Mouse (Mus musculus) adrenal gland, postnatal 14 days (tissue): Measurements from ENCODE around the gene Glrx5. TPM values are rescaled to one million over a fixed set of nuclear protein-coding genes. Genes with fewer than 3 reads are reported as not detected.

Source experiments
- DNase-seq: peaks from one replicate; pipeline ENCODE4 v3.0.0; 2021; ENCODE audit warnings: mixed read lengths
- total RNA-seq: library from RNA; stranded (reverse); gene quantifications from 2 replicates; pipeline ENCODE4 v1.2.3, GENCODE M21; 2021

Glrx5 gene
- total RNA-seq, 1 experiment from 2014 or later, result 183 TPM

DNA sequence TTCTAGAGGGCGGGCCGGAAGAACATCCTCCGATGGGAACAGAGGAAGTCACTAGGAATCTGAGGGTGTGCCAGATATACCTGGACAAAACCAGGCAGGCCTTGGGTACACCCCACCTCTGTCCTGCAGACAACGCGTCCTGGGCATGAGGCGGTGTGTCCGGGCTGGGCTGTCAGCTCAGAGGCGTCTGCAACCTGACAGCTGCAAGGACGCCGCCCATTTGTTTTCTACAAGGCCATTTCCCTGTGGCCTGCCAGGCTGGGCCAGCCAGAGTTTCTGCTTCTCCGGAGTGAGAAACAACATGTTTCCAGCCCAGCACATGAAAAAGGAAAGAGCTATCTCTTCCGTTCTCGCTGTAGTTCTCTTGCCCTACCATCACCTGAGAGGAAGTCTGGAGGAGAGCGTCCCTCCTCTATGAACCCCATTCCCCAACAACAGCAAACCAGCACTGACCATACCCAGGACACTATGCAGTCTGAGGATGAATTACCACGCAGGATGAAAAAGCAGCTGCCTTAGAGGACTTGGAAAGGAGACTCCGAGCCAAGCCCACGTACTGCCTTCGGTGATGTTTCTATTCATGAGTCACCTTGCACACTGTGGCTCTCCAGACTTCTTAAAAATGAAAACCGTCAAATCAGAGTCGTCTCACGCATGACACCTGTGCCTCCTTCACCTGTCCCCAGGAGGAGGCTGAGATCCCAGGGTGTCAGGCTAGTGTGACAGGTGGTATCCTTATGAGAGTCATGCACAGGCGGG, 27.4 kb upstream of the Glrx5 start:
- DNase-seq, result peak; percentile 77

DNA sequence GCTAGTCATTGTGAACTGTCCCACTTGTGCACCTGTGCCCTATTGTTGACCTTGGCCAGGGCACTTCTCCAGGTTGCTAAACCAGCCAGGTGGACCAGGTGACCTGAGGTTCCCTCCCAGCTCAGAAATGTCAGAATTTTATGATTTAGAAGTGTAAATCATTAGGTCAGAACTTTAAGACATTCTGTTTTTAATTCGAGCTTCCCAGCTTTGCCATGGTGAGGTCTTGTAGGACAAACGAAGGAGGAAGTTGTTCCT, 26.8 kb upstream of the Glrx5 start:
- DNase-seq, result no peak

DNA sequence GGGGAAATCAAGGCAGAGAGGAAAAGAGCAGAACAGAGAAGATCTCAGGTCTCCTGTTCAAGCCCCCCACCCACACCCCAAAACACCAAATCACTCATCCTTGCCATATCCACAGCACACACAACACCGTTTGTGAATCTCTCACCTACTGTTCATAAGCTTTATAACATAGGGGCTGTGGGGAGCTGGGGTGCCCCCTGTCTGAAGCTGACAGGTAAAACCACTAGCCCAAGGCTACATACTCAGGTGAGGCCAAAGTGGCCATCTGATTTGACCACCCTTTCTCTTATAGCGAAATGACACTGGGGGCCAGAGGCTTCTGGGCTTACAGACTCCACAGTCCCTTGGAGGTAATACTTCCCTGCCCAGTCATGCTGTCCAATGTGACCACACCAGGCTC, 24.3 kb upstream of the Glrx5 start:
- DNase-seq, result no peak

DNA sequence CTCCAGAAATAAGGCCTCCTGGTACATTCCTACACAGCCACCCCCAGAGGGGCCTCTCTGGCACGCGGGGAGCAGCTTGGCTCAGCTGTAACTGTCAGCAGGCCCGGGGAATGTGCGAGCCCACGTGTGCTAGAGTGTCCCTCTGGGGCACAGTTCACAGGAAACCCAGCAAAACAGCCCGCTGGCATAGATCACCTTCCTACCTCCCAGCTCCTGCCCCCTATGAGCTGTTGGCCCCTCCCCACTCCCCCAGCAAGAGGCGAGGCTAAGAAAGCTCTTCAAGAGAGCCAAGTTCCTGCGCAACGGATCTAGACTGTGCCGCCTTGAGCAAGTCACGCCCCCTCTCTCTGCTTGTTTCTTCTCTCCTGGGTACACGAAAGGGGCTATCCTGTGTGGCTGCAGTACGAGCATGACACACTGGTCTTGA, 23.7 kb upstream of the Glrx5 start:
- DNase-seq, result peak; percentile 81

GRCm38 (mm10) chr12:105009370-105010212, 22.9 kb upstream of the Glrx5 start, which contains the start of gene Syne3:
Gene Syne3, minus strand, starts transcription at chr12:105009809.
- peak; percentile 89 for DNase-seq

DNA sequence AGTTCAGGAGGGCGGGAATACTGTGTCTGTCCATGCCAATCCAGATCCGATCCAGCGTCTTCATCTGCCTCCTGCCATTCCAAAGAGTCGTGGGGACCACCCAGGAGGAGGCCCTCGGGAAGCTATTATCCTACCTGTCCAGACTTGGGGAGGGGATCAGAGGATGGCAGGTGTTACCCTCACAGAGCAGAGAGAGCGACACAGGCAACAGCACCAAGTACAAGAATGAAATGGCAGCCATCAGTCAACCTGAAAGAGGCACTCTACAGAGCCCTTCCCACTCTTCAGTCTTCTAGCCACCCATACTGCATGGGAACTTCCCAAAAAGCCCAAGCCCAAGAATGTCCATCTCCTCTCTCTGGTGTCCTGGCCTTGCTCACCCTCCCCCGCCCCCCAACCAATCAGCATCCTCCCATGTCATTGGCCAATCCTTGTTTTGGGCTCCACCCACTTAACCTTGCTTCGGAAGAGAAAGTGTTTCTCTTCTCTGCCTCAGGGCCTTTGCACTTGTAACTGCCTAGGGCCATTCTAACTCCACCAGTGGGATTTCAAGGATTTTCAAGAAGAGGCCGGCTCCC, 22.2 kb upstream of the Glrx5 start:
- no peak for DNase-seq

GRCm38 (mm10) chr12:105011589-105011988, 20.9 kb upstream of the Glrx5 start:
- no peak for DNase-seq

DNA sequence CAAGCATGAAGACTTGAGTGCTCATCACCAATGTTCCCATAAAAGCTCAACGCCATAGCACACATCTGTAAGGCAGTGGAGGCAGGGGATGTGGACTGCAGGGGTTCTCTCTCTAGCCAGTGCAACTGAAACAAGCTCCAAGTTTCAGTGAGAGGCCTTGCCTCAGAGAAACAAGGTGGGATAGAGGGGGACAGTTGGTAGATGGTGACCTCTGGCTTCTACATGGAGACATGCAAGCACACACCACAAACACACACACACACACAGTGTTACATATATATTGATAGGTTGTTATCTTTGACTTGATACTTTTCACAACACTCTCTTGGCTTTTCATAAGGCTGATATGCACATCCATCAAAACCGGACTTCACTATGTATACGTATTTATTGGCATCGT, 20.2 kb upstream of the Glrx5 start:
- no peak for DNase-seq

- DNase-seq, result peak; percentile 76
Observed at GRCm38 (mm10) chr12:105013065-105013464, 19.4 kb upstream of the Glrx5 start.

GRCm38 (mm10) chr12:105016199-105016598, 16.3 kb upstream of the Glrx5 start:
- DNase-seq, result no peak

DNA sequence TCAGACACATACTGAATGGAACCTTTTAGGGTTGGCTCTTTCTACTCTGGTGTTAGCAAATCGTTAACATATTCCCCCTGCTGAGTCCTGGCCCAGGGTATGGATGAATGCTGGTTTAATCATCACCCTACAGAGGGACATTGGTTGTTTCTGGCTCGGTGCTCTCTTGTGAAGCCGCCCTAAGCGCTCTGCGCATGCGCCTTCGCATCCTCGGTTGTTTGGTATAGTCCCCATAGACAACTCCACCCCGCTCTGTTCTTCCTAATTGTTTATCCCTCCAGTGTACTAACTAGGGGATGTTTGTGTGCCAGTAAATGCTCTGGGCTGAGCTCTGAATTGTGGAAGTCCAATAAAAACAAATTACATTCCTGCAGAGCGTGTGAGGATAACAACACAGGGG, 15.8 kb upstream of the Glrx5 start:
- DNase-seq, result no peak

DNA sequence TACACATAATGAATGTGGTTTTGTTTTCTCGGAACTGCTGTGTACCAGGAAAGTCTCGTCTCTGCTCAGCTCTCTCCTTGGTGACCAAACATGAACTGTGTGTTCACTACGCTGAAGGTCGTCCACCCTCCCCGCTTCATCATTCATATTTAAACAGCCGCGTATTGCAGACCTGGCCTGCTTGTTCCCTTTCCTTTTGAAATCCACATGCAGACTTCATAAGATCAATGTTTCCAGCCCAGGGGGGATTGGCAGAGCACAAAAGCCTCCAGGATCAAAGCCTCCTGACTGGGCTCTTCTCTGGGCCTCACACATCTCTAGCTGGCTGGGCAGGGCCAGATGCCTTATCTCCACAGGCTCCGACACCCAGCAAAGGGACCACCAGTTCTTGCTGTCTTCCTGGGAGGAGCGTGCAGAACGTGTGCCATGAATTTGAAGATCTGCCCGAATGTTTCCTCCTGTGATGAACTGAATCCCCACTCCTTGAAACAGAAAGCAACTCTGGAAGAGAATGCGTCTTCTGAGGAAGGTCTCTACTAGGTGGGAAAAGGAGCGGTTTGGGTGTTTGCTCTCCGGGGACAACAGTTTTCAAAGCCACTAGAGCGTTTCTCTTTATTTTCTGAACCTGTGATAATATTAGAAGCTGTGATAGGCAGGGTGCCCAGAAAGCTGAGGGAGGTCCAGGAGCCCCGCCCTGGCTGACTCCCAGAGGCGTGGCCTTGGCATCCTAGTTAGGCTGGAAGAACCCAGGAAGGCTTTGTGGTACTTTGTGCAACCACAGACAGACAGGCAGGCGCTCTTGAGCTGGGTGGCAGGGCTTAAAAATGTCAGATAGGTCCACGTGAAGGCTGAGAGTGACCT, 12.9 kb upstream of the Glrx5 start:
- peak; percentile 87 for DNase-seq

- DNase-seq, result no peak
Observed at GRCm38 (mm10) chr12:105021441-105022069, 10.9 kb upstream of the Glrx5 start.

DNA sequence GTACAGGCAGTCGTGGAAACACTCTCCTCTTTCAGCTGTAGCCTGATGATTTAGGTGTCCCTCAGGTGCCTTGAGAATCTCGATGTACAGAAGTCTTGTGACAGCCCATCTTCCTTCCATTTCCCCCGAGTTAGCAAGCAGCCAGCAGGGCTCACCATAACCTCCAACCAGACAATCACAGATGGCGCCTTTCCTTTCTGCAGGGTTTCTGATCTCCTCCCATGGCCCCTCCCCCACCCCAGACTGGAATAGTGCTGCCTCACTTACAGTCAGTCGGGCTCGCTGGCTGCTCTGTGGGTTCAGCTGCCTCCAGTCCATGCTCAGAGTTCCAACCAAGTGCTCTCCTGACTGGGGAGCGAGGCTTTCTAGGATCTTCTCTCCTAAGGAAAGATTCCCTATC, 10.3 kb upstream of the Glrx5 start:
- DNase-seq, result no peak

DNA sequence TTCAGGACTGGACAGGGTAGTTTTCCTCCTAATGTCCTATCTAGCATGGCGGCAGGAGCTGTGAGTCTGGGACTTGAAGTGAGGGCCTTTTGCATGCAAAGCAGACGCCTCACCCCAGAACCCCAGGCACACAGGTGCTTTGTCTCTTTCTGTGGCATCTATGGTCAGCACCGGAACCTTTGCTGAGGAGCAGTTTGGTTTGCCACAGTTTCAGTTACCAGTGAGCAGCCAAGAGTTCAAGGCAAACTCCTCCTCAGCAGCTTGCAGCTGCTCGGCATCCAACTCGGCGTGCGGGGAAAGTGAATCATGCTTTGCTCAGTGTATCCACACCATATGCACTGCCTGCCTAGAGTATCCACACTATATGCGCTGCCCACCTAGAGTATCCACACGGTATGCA, 9.7 kb upstream of the Glrx5 start:
- DNase-seq, result no peak

DNA sequence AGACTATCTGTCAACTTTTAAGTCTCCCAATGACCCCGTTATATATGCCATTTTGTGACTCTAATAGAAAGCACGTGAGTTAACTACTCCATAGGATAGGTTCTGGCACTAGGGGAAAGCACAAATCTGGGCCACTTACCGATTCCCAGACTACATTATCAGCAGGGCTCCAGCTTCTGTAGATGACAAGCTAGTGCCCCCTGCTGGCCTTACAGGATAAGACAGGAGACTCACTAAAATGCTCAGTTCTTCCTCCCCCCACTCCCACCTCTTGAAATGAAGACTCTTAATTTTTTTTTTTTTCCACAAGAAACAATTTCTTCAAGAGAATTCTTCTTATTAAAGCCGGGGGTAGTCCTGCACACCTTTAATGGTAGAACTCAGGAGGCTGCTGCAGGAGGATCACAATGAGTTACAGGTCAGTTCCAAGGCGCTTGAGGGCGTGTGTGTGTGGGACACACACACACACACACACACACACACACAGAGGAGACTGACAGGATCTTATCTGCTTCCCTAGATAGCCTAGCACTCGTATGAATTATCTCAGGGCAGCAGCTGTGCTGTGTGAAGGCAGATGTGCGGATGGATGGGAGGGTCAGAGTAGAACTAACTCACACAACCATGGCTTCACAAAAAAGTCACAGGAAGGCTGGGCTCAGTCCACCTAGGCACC, 7.1 kb upstream of the Glrx5 start:
- peak; percentile 87 for DNase-seq

GRCm38 (mm10) chr12:105025947-105026586, 6.4 kb upstream of the Glrx5 start:
- DNase-seq, result no peak

DNA sequence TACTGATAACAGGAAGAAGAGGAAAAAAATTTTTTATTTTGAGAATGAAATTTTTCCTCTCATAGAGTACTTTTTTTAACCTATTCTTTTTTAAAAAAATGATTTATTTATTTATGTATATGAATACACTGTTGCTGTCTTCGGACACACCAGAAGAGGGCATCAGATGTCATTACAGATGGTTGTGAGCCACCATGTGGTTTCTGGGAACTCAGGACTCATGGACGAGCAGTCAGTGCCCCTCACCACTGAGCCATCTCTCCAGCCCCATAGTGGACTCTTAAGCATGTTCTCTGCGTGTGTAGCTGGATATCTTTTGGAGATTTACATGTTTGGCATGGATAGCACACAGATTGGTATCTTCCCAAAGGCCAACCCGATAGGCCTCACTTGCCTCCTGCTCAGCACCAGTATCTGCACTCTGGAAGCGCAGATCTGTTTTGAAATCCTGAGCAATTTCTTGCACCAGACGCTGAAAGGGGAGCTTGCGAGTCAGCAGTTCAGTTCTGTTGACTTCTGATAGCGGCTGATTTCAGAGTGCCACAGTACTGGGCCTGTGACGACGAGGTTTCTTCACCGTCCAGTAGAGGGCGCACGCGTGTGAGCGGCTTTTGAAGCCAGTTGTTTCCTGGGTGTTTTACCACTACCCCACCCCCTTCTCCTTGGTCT, 5.0 kb upstream of the Glrx5 start:
- DNase-seq, result peak; percentile 93

- no peak for DNase-seq
Observed at GRCm38 (mm10) chr12:105029890-105030289, 2.6 kb upstream of the Glrx5 start.
